Comparison of ENCODE assay signal across 8 mouse cellular contexts in genomic region chr17:32321836-32322235, GRCm38 (mm10). TPM values are rescaled to one million over a fixed set of nuclear protein-coding genes. Genes with fewer than 3 reads are reported as not detected.
DNase-seq lines count a peak whose midpoint lies in the region; TF ChIP-seq lines count a peak whose summit lies in the region.

No protein-coding gene starts in this region.

- H3K27ac ChIP-seq in layer of hippocampus, adult 2 months, result peak overlapping the region; percentile 93
- peak overlapping the region; percentile 95 for H3K27ac ChIP-seq in hindbrain, embryonic 10.5 days

- peaks cover 55% of the 10 kb centered on the region for H3K36me3 ChIP-seq in hindbrain, embryonic 10.5 days

- H3K4me3 ChIP-seq in layer of hippocampus, adult 2 months, result peak overlapping the region; percentile 98
- peak overlapping the region; percentile 94 for H3K4me3 ChIP-seq in hindbrain, embryonic 10.5 days

- DNase-seq in layer of hippocampus, adult 2 months (ENCODE audit: low spot score in 2 of 2), result no peak
- no peak for DNase-seq in layer of hippocampus, adult 9-10 months (ENCODE audit: low spot score)
- peak; percentile 29 for DNase-seq in brain, embryonic 14.5 days (ENCODE audit: low read depth)
- DNase-seq in hindbrain, embryonic 10.5 days (ENCODE audit: low spot score), result no peak
- DNase-seq in lung, postnatal 36 days, result peak; percentile 10
- no peak for DNase-seq in layer of hippocampus, adult 11-12 months (ENCODE audit: low spot score)
- DNase-seq in urinary bladder, postnatal 10 days (ENCODE audit: low spot score), result no peak
- DNase-seq in urinary bladder, postnatal 4 days (ENCODE audit: low spot score in 2 of 2), result no peak

- WGBS in hindbrain, embryonic 10.5 days, result 30% methylated on average over 6 of the region's 6 CpGs

- no peaks in the 10 kb centered on the region for H3K27me3 ChIP-seq in hindbrain, embryonic 10.5 days (ENCODE audit: insufficient read depth, poor library complexity, severe bottlenecking)

- H3K9me3 ChIP-seq in hindbrain, embryonic 10.5 days, result no peaks in the 10 kb centered on the region

- TF ChIP-seq CTCF in layer of hippocampus, adult 2 months (conservative IDR thresholded peaks at IDR 0.05), result no peak
- TF ChIP-seq CTCF in brain, embryonic 14.5 days (IDR thresholded peaks at IDR 0.05; ENCODE audit: borderline replicate concordance, extremely low read depth, insufficient read depth, insufficient read length), result no peak

- peaks cover 29% of the 10 kb centered on the region for H3K4me1 ChIP-seq in hindbrain, embryonic 10.5 days (replicated peaks)

- TF ChIP-seq POLR2A in brain, embryonic 14.5 days (IDR thresholded peaks at IDR 0.05; ENCODE audit: borderline replicate concordance, extremely low read depth, insufficient read depth, insufficient read length, poor library complexity, severe bottlenecking), result no peak

RNA-seq across cellular contexts. Expression of gene Akap8, which starts 0.8 kb away (rescaled TPM):
- total RNA-seq in layer of hippocampus, adult 2 months (2021), result 100 to 1,000 TPM in 1 of 2 experiments, 10 to 100 TPM in 1; 99.2 to 112 TPM
- 103 and 120 TPM in 2 replicates for polyA plus RNA-seq in brain, embryonic 14.5 days (2012; rRNA removed)
- 114 and 133 TPM in 2 replicates for polyA plus RNA-seq in hindbrain, embryonic 10.5 days (2016; fragmentation: Nextera tagmentation; extraction: Ambion mirVana)

RNA-seq across cellular contexts. Expression of gene Akap8l, which starts 28.6 kb away (rescaled TPM):
- 100 to 1,000 TPM; 220 to 238 TPM for total RNA-seq in layer of hippocampus, adult 2 months (2021)
- polyA plus RNA-seq in brain, embryonic 14.5 days (2012; rRNA removed), result 189 and 209 TPM in 2 replicates
- polyA plus RNA-seq in hindbrain, embryonic 10.5 days (2016; fragmentation: Nextera tagmentation; extraction: Ambion mirVana), result 101 and 112 TPM in 2 replicates

RNA-seq across cellular contexts. Expression of gene Brd4, which starts 37.3 kb away (rescaled TPM):
- total RNA-seq in layer of hippocampus, adult 2 months (2021), result 100 to 1,000 TPM; 103 to 121 TPM
- 31.1 and 85.6 TPM in 2 replicates for polyA plus RNA-seq in brain, embryonic 14.5 days (2012; rRNA removed)
- polyA plus RNA-seq in hindbrain, embryonic 10.5 days (2016; fragmentation: Nextera tagmentation; extraction: Ambion mirVana), result 113 and 134 TPM in 2 replicates

Comparison
In these comparisons a context has a peak if more than half of its experiments do, and no peak if none do; other contexts are left out.
1. DNase-seq: peak in brain, embryonic 14.5 days (single experiment) and lung, postnatal 36 days (single experiment); none in layer of hippocampus, adult 2 months (0 of 2), layer of hippocampus, adult 9-10 months (single experiment), hindbrain, embryonic 10.5 days (single experiment), layer of hippocampus, adult 11-12 months (single experiment), urinary bladder, postnatal 10 days (single experiment) and urinary bladder, postnatal 4 days (0 of 2).